Mouse (Mus musculus) ES-Bruce4 (cell line): ENCODE data around the gene Slc37a1.

ENCODE experiments used
- CTCF ChIP-seq: IDR thresholded peaks from one replicate; pipeline ENCODE4 v1.8.1; 2011; ENCODE audit warnings: low read depth, low read length
- EP300 ChIP-seq: IDR thresholded peaks from 2 replicates; pipeline ENCODE4 v1.6.1; 2011; ENCODE audit warnings: low read depth, low read length; ENCODE audit not compliant: insufficient read depth
- POLR2A ChIP-seq: IDR thresholded peaks from one replicate; pipeline ENCODE4 v1.8.1; 2011; ENCODE audit warnings: low read length; ENCODE audit not compliant: insufficient read depth

DNA sequence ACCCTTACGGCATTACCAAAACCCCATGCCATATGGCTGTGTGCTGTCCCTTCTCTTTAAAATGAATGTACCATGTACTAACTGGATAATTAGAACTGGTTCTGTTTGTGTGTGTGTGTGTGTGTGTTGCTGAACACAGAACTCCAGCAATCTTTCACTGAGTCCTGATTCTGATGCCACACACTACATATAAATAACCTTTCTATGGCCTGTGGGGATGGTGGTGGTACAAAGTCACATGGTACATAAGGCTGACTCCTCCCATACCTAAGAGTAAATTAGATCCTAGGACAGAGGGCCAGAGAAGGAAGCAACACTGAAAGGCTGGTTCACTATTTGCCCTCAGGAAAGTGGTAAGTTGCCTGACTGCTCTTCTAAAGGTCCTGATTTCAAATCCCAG is at the start of gene Slc37a1:
- TF ChIP-seq POLR2A (no peak), CTCF (no peak), EP300 (no peak)
